Mouse (Mus musculus) megakaryocyte, embryonic 14.5 days (primary cell): ENCODE results near the gene Hspb3.

Experiments used
- FLI1 ChIP-seq: IDR thresholded peaks from 2 replicates; pipeline ENCODE4 v1.6.1; 2012; ENCODE audit warnings: low read length, inconsistent platforms, mixed read lengths
- GATA1 ChIP-seq: IDR thresholded peaks from 3 replicates; pipeline ENCODE4 v1.6.1; 2012; ENCODE audit warnings: mixed read lengths, low read length, inconsistent platforms, borderline replicate concordance

DNA sequence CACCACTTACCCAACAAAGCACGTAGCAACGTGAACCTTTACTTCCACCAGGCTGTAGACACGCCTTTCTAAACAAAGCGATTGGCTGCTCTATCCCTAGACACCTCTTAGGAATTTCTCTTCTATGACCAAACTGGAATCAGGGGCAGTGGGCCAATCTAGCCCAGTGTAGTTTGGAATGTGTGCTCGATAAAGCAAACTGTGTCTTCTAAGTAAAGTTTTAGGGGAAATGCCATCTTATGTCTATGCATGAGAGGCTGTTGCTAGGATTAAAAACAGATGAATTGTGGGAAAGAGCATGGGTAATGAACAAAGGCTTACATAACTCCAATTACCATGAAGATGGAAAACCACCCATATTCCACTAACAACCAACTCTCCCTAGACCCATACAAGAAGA lies 19.3 kb upstream of the Hspb3 start:
- TF ChIP-seq GATA1, result no peak
- TF ChIP-seq FLI1, result no peak
